27 mouse cellular contexts compared by ENCODE assay signal in genomic region chr2:32094001-32094707, GRCm38 (mm10). TPM values are rescaled to one million over a fixed set of nuclear protein-coding genes. Genes with fewer than 3 reads are reported as not detected.
DNase-seq lines count a peak whose midpoint lies in the region; ATAC-seq and TF ChIP-seq lines count a peak whose summit lies in the region.
"Had no signal": no experiment of that assay in that cellular context is flagged by ENCODE, and none has a peak within 500 bp of the region (broad histone marks: within the 10 kb centered on the region; RNA-seq: fewer than 3 reads in every experiment).

No protein-coding gene starts in this region.

- peak overlapping the region; percentile 55 for H3K27ac ChIP-seq in liver, embryonic 12.5 days
- H3K27ac ChIP-seq in liver, embryonic 11.5 days (ENCODE audit: low read depth, low read length): no peak overlapping the region
- no peak overlapping the region for H3K27ac ChIP-seq in intestine, embryonic 15.5 days
- H3K27ac ChIP-seq in small intestine, adult 2 months (ENCODE audit: insufficient read depth, low read depth, low read length): peak overlapping the region; percentile 93
- no peak overlapping the region for H3K27ac ChIP-seq in hindbrain, embryonic 13.5 days
- H3K27ac ChIP-seq: heart, adult 2 months; kidney, embryonic 15.5 days; limb, embryonic 10.5 days; limb, embryonic 15.5 days; lung, embryonic 15.5 days; midbrain, embryonic 13.5 days; stomach, embryonic 15.5 days had no signal

- 0 out of 2 replicates have a peak overlapping the region, but pooled peaks have one; percentile 17 for H3K9ac ChIP-seq in liver, embryonic 12.5 days
- no peak overlapping the region for H3K9ac ChIP-seq in liver, embryonic 11.5 days (ENCODE audit: low read depth, low read length)
- no peak overlapping the region for H3K9ac ChIP-seq in intestine, embryonic 15.5 days
- H3K9ac ChIP-seq in hindbrain, embryonic 13.5 days: no peak overlapping the region
- H3K9ac ChIP-seq: heart, embryonic 12.5 days; kidney, embryonic 15.5 days; limb, embryonic 15.5 days; lung, embryonic 15.5 days; midbrain, embryonic 13.5 days; stomach, embryonic 15.5 days had no signal

- ATAC-seq in liver, embryonic 12.5 days: peak; percentile 55
- no peak for ATAC-seq in liver, embryonic 11.5 days (replicated peaks; ENCODE audit: low FRiP score)
- peak; percentile 69 for ATAC-seq in intestine, embryonic 15.5 days
- no peak for ATAC-seq in monocyte, adult 5-6 weeks (replicated peaks; ENCODE audit: insufficient number of reproducible peaks, low FRiP score, low TSS enrichment, poor library complexity, severe bottlenecking)
- ATAC-seq in hindbrain, embryonic 13.5 days (ENCODE audit: low FRiP score): no peak
- ATAC-seq: forebrain, embryonic 14.5 days; hindbrain, embryonic 16.5 days; midbrain, embryonic 13.5 days had no signal

- no peaks in the 10 kb centered on the region for H3K9me3 ChIP-seq in liver, embryonic 12.5 days (replicated peaks)
- H3K9me3 ChIP-seq in liver, embryonic 11.5 days (ENCODE audit: control insufficient read depth, low read length): no peaks in the 10 kb centered on the region
- no peaks in the 10 kb centered on the region for H3K9me3 ChIP-seq in intestine, embryonic 15.5 days
- no peaks in the 10 kb centered on the region for H3K9me3 ChIP-seq in hindbrain, embryonic 13.5 days
- H3K9me3 ChIP-seq: heart, embryonic 12.5 days; kidney, embryonic 15.5 days; limb, embryonic 10.5 days; limb, embryonic 15.5 days; lung, embryonic 15.5 days; midbrain, embryonic 13.5 days; stomach, embryonic 15.5 days had no signal

- DNase-seq in liver, embryonic 11.5 days (ENCODE audit: low spot score): no peak
- DNase-seq in MEL-GATA-1-ER (ENCODE audit: extremely low read depth, low read depth): peak; percentile 44
- DNase-seq: adrenal gland, postnatal 10 days; B cell, adult 2 months; cerebellum, adult 8-10 months; cerebellum, postnatal 36 days; heart, adult 2 months; heart, postnatal 4 days; kidney, postnatal 25 days; retina, postnatal 1 day; right cerebral cortex, postnatal 14 days; thymus, adult 18-20 months; thymus, postnatal 25 days had no signal

- WGBS in liver, embryonic 12.5 days (ENCODE audit: insufficient replicate concordance): 61% methylated on average over 7 of the region's 7 CpGs
- 75% methylated on average over 7 of the region's 7 CpGs for WGBS in liver, embryonic 11.5 days
- WGBS in intestine, embryonic 15.5 days: 79% methylated on average over 7 of the region's 7 CpGs
- 67% methylated on average over 7 of the region's 7 CpGs for WGBS in small intestine, adult 2 months
- WGBS in hindbrain, embryonic 13.5 days: 90% methylated on average over 7 of the region's 7 CpGs

- peaks cover 46% of the 10 kb centered on the region for H3K4me1 ChIP-seq in liver, embryonic 12.5 days
- H3K4me1 ChIP-seq in liver, embryonic 11.5 days (replicated peaks; ENCODE audit: control insufficient read depth, insufficient read depth, low read length): peaks cover 15% of the 10 kb centered on the region
- peaks cover 6% of the 10 kb centered on the region; the same call in 1 of the 2 replicates for H3K4me1 ChIP-seq in intestine, embryonic 15.5 days (replicated peaks)
- peaks cover 9% of the 10 kb centered on the region; the same call in 1 of the 2 replicates for H3K4me1 ChIP-seq in small intestine, adult 2 months (ENCODE audit: control insufficient read depth, insufficient read depth, insufficient read length, low read length)
- peaks cover 24% of the 10 kb centered on the region for H3K4me1 ChIP-seq in hindbrain, embryonic 13.5 days (replicated peaks)

- H3K36me3 ChIP-seq in liver, embryonic 12.5 days: no peaks in the 10 kb centered on the region
- no peaks in the 10 kb centered on the region for H3K36me3 ChIP-seq in liver, embryonic 11.5 days (ENCODE audit: control insufficient read depth, insufficient read depth, low read length)
- H3K36me3 ChIP-seq in intestine, embryonic 15.5 days: no peaks in the 10 kb centered on the region
- no peaks in the 10 kb centered on the region for H3K36me3 ChIP-seq in small intestine, adult 2 months (ENCODE audit: control insufficient read depth, insufficient read depth, low read length)
- H3K36me3 ChIP-seq in hindbrain, embryonic 13.5 days: peaks cover 4% of the 10 kb centered on the region; the same call in 1 of the 2 replicates
- H3K36me3 ChIP-seq: kidney, embryonic 15.5 days; limb, embryonic 10.5 days; limb, embryonic 15.5 days; lung, embryonic 15.5 days; midbrain, embryonic 13.5 days; stomach, embryonic 15.5 days had no signal

- no peak for TF ChIP-seq CTCF in small intestine, adult 2 months (IDR thresholded peaks at IDR 0.05; ENCODE audit: extremely low read depth, insufficient read length, insufficient replicate concordance, low read depth, low read length)

- no peak overlapping the region for H3K4me2 ChIP-seq in liver, embryonic 12.5 days
- H3K4me2 ChIP-seq in liver, embryonic 11.5 days: no peak overlapping the region
- no peak overlapping the region for H3K4me2 ChIP-seq in intestine, embryonic 15.5 days (replicated peaks)
- H3K4me2 ChIP-seq in hindbrain, embryonic 13.5 days: no peak overlapping the region
- H3K4me2 ChIP-seq: heart, embryonic 12.5 days; kidney, embryonic 15.5 days; limb, embryonic 15.5 days; lung, embryonic 15.5 days; midbrain, embryonic 13.5 days; stomach, embryonic 15.5 days had no signal

- no peak overlapping the region for H3K4me3 ChIP-seq in liver, embryonic 12.5 days
- no peak overlapping the region for H3K4me3 ChIP-seq in liver, embryonic 11.5 days (ENCODE audit: low read depth, low read length)
- no peak overlapping the region for H3K4me3 ChIP-seq in intestine, embryonic 15.5 days (replicated peaks)
- H3K4me3 ChIP-seq in small intestine, adult 2 months (ENCODE audit: low read depth, low read length): no peak overlapping the region
- H3K4me3 ChIP-seq in hindbrain, embryonic 13.5 days: no peak overlapping the region
- H3K4me3 ChIP-seq: heart, adult 2 months; heart, embryonic 12.5 days; kidney, embryonic 15.5 days; limb, embryonic 10.5 days; limb, embryonic 15.5 days; lung, embryonic 15.5 days; midbrain, embryonic 13.5 days; stomach, embryonic 15.5 days had no signal

- peaks cover 8% of the 10 kb centered on the region for H3K27me3 ChIP-seq in liver, embryonic 12.5 days (replicated peaks)
- H3K27me3 ChIP-seq in liver, embryonic 11.5 days (replicated peaks; ENCODE audit: control insufficient read depth, insufficient read depth, low read length): peaks cover 3% of the 10 kb centered on the region; the same call in 1 of the 2 replicates
- peaks cover 3% of the 10 kb centered on the region; the same call in 1 of the 2 replicates for H3K27me3 ChIP-seq in intestine, embryonic 15.5 days (replicated peaks)
- H3K27me3 ChIP-seq in small intestine, adult 2 months (ENCODE audit: control insufficient read depth, insufficient read depth, low read length): no peaks in the 10 kb centered on the region
- H3K27me3 ChIP-seq in hindbrain, embryonic 13.5 days: peaks cover 24% of the 10 kb centered on the region
- H3K27me3 ChIP-seq: heart, embryonic 12.5 days; limb, embryonic 15.5 days had no signal

- no peak for TF ChIP-seq POLR2A in small intestine, adult 2 months (IDR thresholded peaks at IDR 0.05; ENCODE audit: low read depth, low read length)

RNA-seq across cellular contexts. Expression of gene Plpp7, which starts 1.2 kb away (rescaled TPM):
- 3.0 and 3.4 TPM in 2 replicates for polyA plus RNA-seq in liver, embryonic 12.5 days (2016; fragmentation: Nextera tagmentation; extraction: Ambion mirVana)
- polyA plus RNA-seq in liver, embryonic 11.5 days (2014; fragmentation: Nextera tagmentation; extraction: Ambion mirVana): 5.3 TPM in 2 replicates
- polyA plus RNA-seq in intestine, embryonic 15.5 days (2015; fragmentation: Nextera tagmentation; extraction: Ambion mirVana): 4.3 and 4.5 TPM in 2 replicates
- 2.2 and 3.5 TPM in 2 replicates for polyA plus RNA-seq in small intestine, adult 2 months (2012; rRNA removed)
- 1.2 TPM in 1 of 3 replicates, not detected in the others for total RNA-seq in monocyte, adult 5-6 weeks (2017)
- polyA plus RNA-seq in hindbrain, embryonic 13.5 days (2015; fragmentation: Nextera tagmentation; extraction: Ambion mirVana): 21.6 and 21.7 TPM in 2 replicates

RNA-seq across cellular contexts. Expression of gene Fam78a, which starts 9.5 kb away (rescaled TPM):
- 22.4 and 22.6 TPM in 2 replicates for polyA plus RNA-seq in liver, embryonic 12.5 days (2016; fragmentation: Nextera tagmentation; extraction: Ambion mirVana)
- 19.2 and 19.8 TPM in 2 replicates for polyA plus RNA-seq in liver, embryonic 11.5 days (2014; fragmentation: Nextera tagmentation; extraction: Ambion mirVana)
- polyA plus RNA-seq in intestine, embryonic 15.5 days (2015; fragmentation: Nextera tagmentation; extraction: Ambion mirVana): 1.8 and 2.0 TPM in 2 replicates
- polyA plus RNA-seq in small intestine, adult 2 months (2012; rRNA removed): 8.2 and 25.3 TPM in 2 replicates
- 9.3 to 23.1 TPM (median 14.2 TPM) in 3 replicates for total RNA-seq in monocyte, adult 5-6 weeks (2017)
- polyA plus RNA-seq in hindbrain, embryonic 13.5 days (2015; fragmentation: Nextera tagmentation; extraction: Ambion mirVana): 0.63 and 0.74 TPM in 2 replicates

RNA-seq across cellular contexts. Expression of gene Prrc2b, which starts 56.7 kb away (rescaled TPM):
- polyA plus RNA-seq in liver, embryonic 12.5 days (2016; fragmentation: Nextera tagmentation; extraction: Ambion mirVana): 20.8 and 23.6 TPM in 2 replicates
- 37.8 and 48.1 TPM in 2 replicates for polyA plus RNA-seq in liver, embryonic 11.5 days (2014; fragmentation: Nextera tagmentation; extraction: Ambion mirVana)
- 32.5 and 36.1 TPM in 2 replicates for polyA plus RNA-seq in intestine, embryonic 15.5 days (2015; fragmentation: Nextera tagmentation; extraction: Ambion mirVana)
- 16.3 and 23.4 TPM in 2 replicates for polyA plus RNA-seq in small intestine, adult 2 months (2012; rRNA removed)
- total RNA-seq in monocyte, adult 5-6 weeks (2017): 13.3 to 55.4 TPM (median 22.1 TPM) in 3 replicates
- polyA plus RNA-seq in hindbrain, embryonic 13.5 days (2015; fragmentation: Nextera tagmentation; extraction: Ambion mirVana): 65.8 and 68.8 TPM in 2 replicates

Comparison
In these comparisons a context has a peak if more than half of its experiments do, and no peak if none do; other contexts are left out.
1. ATAC-seq: peak in liver, embryonic 12.5 days (single experiment) and intestine, embryonic 15.5 days (single experiment); none in liver, embryonic 11.5 days (single experiment), monocyte, adult 5-6 weeks (single experiment) and hindbrain, embryonic 13.5 days (single experiment).
2. H3K27ac ChIP-seq: peak in liver, embryonic 12.5 days (single experiment) and small intestine, adult 2 months (single experiment); none in liver, embryonic 11.5 days (single experiment), intestine, embryonic 15.5 days (single experiment) and hindbrain, embryonic 13.5 days (single experiment).